Mouse (Mus musculus) mesoderm, embryonic 11.5 days (tissue): ENCODE measurements at regions not wholly inside any gene's neighbourhood (a gene's known extent, or its start where the extent isn't known, plus 50 kb on each side); places are given as distances from the start of the nearest gene placed in this dataset.
"Not testable (repeated sequence)": the region's sequence is repeated elsewhere in the genome, so short reads cannot be mapped to it uniquely, and the experiment has no call there.

Experiments
- DNase-seq: peaks from one replicate; pipeline ENCODE4 v3.0.0-alpha.2; 2012; ENCODE audit warnings: low read depth, low spot score

- no peak for DNase-seq
These were observed 374.0 kb upstream of the Nrxn1 start for GRCm38 (mm10) chr17:91466822-91467221.

- DNase-seq, result no peak
These were observed 358.8 kb upstream of the Nrxn1 start for GRCm38 (mm10) chr17:91451711-91452110.

- DNase-seq, result not testable (repeated sequence)
These were observed 339.2 kb upstream of the Nrxn1 start for GRCm38 (mm10) chr17:91431780-91432720.

- no peak for DNase-seq
These were observed 337.5 kb upstream of the Nrxn1 start for GRCm38 (mm10) chr17:91430351-91430750.

- DNase-seq, result no peak
These were observed 332.2 kb upstream of the Nrxn1 start for GRCm38 (mm10) chr17:91425120-91425519.

- no peak for DNase-seq
These were observed 325.7 kb upstream of the Nrxn1 start for GRCm38 (mm10) chr17:91418582-91418981.

- no peak for DNase-seq
These were observed 298.3 kb upstream of the Nrxn1 start for GRCm38 (mm10) chr17:91390969-91391764.

GRCm38 (mm10) chr17:91389937-91390623, 297.2 kb upstream of the Nrxn1 start:
- DNase-seq, result not testable (repeated sequence)

GRCm38 (mm10) chr17:91388521-91388920, 295.6 kb upstream of the Nrxn1 start:
- no peak for DNase-seq

- DNase-seq, result no peak
These were observed 295.2 kb upstream of the Nrxn1 start for GRCm38 (mm10) chr17:91388039-91388438.

- no peak for DNase-seq
These were observed 293.1 kb upstream of the Nrxn1 start for GRCm38 (mm10) chr17:91385949-91386348.

GRCm38 (mm10) chr17:91368156-91368555, 275.3 kb upstream of the Nrxn1 start:
- DNase-seq, result no peak

GRCm38 (mm10) chr17:91361261-91361660, 268.4 kb upstream of the Nrxn1 start:
- DNase-seq, result no peak

- DNase-seq, result no peak
These were observed 259.2 kb upstream of the Nrxn1 start for GRCm38 (mm10) chr17:91352107-91352506.

GRCm38 (mm10) chr17:91336882-91337281, 244.0 kb upstream of the Nrxn1 start:
- no peak for DNase-seq

- no peak for DNase-seq
These were observed 240.9 kb upstream of the Nrxn1 start for GRCm38 (mm10) chr17:91333790-91334189.

GRCm38 (mm10) chr17:91333202-91333601, 240.3 kb upstream of the Nrxn1 start:
- DNase-seq, result no peak

GRCm38 (mm10) chr17:91324377-91324776, 231.5 kb upstream of the Nrxn1 start:
- no peak for DNase-seq

- DNase-seq, result no peak
These were observed 194.0 kb upstream of the Nrxn1 start for GRCm38 (mm10) chr17:91286875-91287274.

GRCm38 (mm10) chr17:91274378-91274777, 181.5 kb upstream of the Nrxn1 start:
- no peak for DNase-seq

GRCm38 (mm10) chr17:91238719-91239118, 145.8 kb upstream of the Nrxn1 start:
- no peak for DNase-seq

GRCm38 (mm10) chr17:91236653-91237052, 143.8 kb upstream of the Nrxn1 start:
- not testable (repeated sequence) for DNase-seq
